Mouse (Mus musculus): Measurements from ENCODE around the gene Vars.
A peak's percentile ranks its signal among the peaks of the same experiment; 100 is the strongest.
"Not testable (repeated sequence)": the region's sequence is repeated elsewhere in the genome, so short reads cannot be mapped to it uniquely, and the experiment has no call there.

The Vars gene

GRCm38 (mm10) chr17:35000717-35001451 is at the start of gene Vars:
TSS of gene Vars (plus strand) at chr17:35000987.
- DNase-seq: peak; percentile 86

- no peak for DNase-seq
Observed at GRCm38 (mm10) chr17:34951636-34952377, 49.0 kb upstream of the Vars start.

GRCm38 (mm10) chr17:34952378-34953040 is 48.3 kb upstream of the Vars start:
- peak; percentile 84 for DNase-seq

GRCm38 (mm10) chr17:34953258-34953657 is 47.5 kb upstream of the Vars start:
- no peak for DNase-seq

DNA sequence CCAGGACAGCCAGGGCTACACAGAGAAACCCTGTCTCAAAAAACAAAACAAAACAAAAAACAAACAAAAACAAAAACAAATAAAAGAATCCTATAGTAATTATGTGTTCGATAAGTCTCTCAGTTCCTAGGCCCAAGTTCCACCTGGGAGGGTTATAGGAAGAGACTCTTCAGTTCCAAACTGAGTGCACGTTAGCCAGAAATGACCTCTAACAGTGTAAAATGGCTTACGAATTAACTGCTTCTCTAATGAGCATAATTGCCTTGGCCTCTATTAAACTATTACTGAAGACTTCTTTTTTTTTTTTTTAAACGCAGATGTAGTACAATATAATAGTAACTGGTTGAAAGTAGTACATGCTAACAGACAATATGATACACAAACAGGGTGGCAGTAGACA is 46.9 kb upstream of the Vars start:
- DNase-seq: no peak

DNA sequence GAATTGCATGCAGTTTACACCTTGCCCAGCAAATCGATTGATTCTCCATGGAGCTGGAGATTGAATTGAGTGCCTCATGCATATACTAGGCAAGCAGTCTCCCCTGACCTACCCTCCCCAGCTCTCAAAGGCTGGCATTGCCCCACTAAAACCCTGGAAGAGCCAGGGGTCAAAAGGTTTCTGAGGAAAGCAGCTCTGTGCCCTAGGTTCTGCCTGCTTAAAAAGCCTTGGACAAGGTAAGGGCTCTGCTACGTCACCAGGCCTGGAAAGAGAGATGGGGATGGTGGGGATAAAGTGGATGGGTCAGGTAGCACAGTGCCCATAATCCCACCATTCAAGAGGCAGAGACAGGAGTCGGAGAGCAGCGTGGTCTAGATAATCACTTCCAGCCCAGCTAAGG is 46.0 kb upstream of the Vars start:
- no peak for DNase-seq

DNA sequence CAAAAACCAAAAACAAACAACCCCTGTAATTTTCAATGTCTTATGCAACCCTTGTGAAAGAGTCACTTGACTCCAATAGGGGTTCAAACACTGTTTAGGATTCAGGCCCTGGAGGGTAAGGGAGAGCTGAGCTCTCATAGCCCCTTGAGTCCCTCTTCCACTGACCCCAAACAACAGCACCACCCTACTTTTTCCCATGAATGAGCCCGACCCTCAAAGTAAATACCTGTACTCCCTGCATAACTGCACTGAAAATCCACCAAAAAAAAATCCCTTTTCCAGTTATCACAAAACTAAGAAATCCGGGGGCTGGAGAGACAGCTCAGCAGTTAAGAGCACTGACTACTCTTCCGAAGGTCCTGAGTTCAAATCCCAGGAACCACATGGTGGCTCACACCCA is 44.9 kb upstream of the Vars start:
- DNase-seq: no peak

GRCm38 (mm10) chr17:34956340-34956739 is 44.4 kb upstream of the Vars start:
- DNase-seq: peak; percentile 41

- DNase-seq: not testable (repeated sequence)
Observed at GRCm38 (mm10) chr17:34957291-34957690, 43.5 kb upstream of the Vars start.

DNA sequence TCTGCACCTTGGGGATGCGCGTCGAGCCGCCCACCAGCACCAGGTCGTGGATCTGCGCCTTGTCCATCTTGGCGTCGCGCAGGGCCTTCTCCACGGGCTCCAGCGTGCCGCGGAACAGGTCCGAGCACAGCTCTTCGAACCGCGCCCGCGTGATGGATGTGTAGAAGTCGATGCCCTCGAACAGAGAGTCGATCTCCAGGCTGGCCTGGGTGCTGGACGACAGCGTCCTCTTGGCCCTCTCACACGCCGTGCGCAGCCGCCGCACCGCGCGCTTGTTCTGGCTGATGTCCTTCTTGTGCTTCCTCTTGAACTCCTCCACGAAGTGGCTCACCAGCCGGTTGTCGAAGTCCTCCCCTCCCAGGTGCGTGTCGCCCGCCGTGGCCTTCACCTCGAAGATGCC is 42.8 kb upstream of the Vars start:
- DNase-seq: not testable (repeated sequence)

DNA sequence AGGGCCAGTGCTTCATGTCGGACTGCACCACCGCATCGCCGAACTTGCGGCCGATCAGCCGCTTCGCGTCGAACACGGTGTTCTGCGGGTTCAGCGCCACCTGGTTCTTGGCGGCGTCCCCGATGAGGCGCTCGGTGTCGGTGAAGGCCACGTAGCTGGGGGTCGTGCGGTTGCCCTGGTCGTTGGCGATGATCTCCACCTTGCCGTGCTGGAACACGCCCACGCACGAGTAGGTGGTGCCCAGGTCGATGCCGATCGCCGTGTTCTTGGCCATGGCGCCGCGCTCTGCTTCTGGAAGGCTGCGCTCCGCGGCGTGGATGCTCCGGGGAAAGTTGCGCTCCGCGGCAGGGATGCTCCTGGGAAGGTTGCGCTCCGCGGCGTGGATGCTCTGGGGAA is 42.1 kb upstream of the Vars start:
- not testable (repeated sequence) for DNase-seq

DNA sequence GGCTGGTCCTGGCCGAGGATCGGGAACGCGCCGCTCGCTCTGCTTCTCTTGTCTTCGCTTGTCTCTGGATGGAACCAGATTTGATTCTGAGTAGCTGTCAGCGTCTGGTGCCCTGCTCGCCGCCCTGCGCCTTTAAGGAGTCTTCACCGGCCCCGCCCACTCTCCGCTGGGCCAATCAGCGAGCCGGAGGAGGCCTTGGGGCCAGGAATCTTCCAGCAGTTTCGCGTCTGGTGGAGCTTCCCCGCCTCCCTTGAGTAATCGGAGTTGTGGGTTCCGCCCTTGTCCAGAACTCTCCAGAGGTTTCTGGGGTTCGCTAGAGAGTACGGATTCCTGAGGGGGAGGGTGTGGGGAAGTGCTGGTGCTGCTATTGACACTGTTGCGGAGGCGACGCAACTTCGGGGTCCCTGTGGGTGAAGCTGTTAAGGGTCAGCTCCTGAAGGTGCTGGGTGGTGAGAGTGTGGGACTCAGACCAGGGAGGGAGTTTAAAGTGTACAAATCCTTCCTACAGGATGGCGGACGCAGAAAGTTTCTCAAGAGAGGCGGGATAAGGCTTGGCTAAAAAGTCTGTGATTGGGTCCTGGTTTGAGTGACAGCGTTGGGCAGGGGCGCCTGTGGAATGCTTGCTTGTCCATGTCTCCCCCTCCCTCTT is 41.5 kb upstream of the Vars start, which contains the start of gene Hspa1b:
Hspa1b (minus strand) TSS at position 109 of the 649 bp plus-strand sequence.
- DNase-seq: peak; percentile 93

DNA sequence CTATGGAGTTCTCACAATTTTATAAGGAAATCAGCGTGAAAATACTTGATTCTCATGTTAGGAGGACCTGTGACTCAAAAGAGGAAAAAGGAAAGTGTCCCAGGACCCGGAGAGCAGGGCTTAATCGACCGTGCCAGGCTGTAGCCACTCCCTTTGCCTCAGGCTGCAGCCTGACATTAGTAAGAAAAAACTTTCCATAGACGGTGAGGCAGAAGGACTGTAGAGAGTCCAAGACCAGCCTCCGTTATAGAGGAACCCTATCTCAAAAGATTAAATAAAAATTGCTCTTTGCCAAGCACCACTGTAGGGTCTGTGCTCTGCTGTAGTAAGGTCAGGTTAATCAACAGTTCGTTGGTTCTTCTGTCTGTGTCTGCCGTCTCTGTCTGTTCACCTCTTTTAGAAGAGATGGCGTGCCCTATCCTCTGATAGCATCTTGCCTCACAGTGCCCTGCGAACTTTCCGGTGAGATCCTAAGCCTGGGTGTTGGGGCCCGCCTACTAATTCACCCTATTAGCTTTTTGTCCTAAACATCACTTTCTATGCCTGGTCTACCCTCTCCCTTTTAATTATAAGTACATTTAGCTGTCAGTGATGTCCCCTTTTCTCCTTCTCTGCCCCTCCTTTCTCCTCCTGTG is 40.8 kb upstream of the Vars start:
- peak; percentile 64 for DNase-seq

DNA sequence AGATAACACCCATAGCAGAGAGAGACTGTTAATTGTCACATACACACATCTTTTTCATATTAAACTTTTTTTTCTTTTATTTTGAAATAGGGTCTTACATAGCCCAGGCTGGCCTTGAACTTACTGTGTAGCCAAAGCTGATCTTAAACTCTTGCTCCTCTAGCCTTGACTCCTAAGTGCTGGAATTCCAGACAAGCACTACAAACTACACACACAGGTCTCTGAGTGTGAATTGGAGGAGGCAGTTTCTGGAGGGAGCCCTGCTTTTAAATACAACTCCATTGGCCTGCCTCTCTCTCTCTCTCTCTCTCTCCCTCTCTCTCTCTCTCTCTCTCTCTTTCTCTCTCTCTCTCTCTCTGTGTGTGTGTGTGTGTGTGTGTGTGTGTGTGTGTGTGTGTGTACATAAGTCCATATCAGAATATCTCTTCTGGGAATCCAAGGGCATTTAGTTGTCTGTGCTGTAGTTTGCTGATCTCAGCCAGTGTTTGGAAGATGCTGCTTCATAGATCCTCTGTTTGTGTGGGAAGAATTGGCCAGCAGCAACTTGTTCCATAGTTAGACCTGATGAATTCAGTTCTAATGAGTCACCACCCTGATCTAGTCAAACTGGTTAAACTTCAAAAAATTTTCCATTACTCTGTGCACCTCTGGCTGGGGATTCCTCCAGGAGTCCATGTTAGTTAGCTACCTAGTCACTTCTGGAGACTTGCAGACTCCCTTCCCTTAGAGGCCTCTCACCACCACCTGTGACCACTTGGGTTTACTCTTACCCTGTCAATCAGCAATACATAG is 39.9 kb upstream of the Vars start:
- DNase-seq: peak; percentile 39

DNA sequence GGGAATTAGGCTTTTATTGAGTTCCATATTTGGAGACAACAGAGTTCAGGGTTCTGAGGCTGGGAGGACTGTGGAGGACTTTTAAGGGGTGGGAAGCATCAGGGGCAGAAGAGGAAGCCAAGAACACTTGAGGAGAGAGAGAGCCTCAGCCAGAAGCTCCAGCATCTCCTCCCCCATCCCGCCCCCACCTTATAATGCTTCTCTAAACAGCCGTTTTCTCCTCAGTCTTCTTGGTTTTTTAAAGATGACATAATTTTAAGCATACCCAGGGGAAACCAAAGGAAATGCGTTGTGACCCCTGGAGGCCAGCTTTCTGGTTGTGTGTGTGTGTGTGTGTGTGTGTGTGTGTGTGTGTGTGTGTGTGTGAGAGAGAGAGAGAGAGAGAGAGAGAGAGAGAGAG is 38.7 kb upstream of the Vars start:
- no peak for DNase-seq

DNA sequence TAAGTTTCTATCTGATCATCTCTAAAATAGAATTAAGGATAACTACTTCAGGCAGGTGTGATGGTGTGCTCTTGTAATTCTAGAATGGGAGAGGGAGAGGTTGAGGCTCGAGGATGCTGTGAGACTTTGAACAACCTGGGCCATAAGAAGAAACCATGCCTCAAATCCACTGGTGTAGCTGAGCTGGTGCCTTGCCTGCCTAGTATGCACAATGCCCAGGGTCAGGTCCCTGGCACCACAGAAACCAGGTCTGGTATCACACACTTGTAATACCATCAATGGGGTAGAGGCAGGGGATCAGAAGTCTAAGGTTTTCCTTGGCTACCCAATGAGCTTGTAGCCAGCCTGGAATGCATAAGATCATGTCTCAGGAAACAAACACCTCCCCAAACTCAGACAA is 37.9 kb upstream of the Vars start:
- DNase-seq: no peak

- no peak for DNase-seq
Observed at GRCm38 (mm10) chr17:34964640-34965049, 36.1 kb upstream of the Vars start.

DNA sequence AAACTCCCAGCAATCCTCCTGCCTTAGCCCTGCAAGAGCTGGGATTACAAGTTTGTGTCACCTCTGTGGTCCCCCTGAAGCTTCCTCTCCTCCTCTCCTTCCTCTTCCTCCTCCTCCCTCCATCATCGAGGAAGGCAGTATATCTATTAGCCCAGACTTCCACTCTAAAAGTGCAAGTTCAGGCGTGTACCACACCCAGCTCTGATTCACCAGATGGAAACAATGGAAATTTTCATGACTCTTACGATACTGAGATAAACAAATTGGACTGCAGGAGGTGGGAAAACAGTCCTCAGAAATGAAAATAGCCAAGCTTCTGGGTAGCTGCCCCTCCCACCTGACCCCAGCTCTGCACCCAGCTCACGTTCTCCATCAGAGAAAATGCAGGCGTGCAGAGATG is 35.2 kb upstream of the Vars start:
- no peak for DNase-seq

GRCm38 (mm10) chr17:34969822-34970221 is 31.0 kb upstream of the Vars start, which contains the start of gene Gm20481:
TSS of gene Gm20481 (plus strand) at chr17:34969912.
- DNase-seq: not testable (repeated sequence)

DNA sequence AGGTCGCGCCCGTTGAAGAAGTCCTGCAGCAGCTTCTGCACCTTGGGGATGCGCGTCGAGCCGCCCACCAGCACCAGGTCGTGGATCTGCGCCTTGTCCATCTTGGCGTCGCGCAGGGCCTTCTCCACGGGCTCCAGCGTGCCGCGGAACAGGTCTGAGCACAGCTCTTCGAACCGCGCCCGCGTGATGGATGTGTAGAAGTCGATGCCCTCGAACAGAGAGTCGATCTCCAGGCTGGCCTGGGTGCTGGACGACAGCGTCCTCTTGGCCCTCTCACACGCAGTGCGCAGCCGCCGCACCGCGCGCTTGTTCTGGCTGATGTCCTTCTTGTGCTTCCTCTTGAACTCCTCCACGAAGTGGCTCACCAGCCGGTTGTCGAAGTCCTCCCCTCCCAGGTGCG is 29.9 kb upstream of the Vars start:
- DNase-seq: not testable (repeated sequence)

GRCm38 (mm10) chr17:34971694-34972068 is 29.1 kb upstream of the Vars start:
- not testable (repeated sequence) for DNase-seq
